Mouse (Mus musculus): ENCODE measurements at regions not wholly inside any gene's neighbourhood (a gene's known extent, or its start where the extent isn't known, plus 50 kb on each side); places are given as distances from the start of the nearest gene placed in this dataset.

DNA sequence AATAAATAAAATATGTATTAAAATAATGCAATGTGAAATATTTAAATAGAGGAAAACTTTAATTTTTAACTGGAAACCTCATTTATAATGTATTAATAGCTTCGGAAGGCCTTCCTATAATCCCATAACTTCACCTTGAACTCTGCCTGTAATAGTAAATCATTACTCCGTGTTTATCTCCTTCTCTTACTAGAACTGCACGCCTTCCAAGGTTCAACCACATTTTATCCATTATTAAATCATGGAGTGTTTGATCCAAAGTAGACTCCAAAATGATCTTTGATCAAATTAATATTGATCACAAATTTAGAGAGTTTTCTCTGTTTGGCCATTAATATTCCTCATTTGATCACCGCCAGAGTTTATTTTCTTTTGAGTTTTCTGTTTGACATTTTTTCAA, 114.8 kb upstream of the Adgrl2 start:
- TF ChIP-seq POLR2A (IDR thresholded peaks at IDR 0.05; ENCODE audit: insufficient read depth, low read depth, low read length) (no peak), CTCF (IDR thresholded peaks at IDR 0.05) (no peak)
